Mouse (Mus musculus): ENCODE measurements around the gene Slc39a11.

DNA sequence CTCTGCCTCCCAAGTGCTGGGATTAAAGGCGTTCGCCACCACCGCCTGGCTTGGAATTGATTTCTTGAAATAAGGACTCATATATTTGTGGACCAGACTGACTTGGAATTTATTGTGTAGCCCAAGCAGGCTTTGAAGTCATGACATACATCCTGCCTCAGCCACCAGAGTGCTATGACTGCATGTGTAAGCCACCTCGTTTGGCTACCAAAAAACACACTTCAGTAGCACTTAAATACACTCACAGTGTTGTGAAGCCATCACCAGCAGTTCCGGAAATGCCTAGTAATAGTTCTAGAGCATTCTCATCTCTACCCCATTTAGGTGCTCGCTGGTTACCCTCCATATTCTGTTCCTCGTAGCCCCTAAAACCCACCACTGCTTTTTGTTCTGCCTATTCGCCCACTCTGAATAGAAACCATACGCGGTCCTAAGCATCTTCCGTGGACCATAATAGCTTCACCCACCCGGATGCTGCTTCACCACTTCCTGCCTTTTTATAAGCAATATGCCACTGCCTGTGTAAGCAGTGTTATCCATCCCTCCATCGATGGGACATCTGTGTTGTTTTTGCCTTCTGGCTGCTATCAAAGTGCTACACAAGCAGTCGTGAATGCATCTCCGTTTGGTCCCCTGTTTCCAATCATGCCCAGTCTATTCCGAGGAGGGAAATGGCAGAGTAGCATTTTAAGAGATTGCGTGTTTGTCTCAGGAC is 382.2 kb downstream of the Slc39a11 start:
- TF ChIP-seq CTCF (IDR thresholded peaks at IDR 0.05) (no peak), EP300 (IDR thresholded peaks at IDR 0.05) (no peak)

All from lung, postnatal 0 days (tissue).